Comparison of ENCODE assay signal across 8 mouse cellular contexts in the genomic region with DNA sequence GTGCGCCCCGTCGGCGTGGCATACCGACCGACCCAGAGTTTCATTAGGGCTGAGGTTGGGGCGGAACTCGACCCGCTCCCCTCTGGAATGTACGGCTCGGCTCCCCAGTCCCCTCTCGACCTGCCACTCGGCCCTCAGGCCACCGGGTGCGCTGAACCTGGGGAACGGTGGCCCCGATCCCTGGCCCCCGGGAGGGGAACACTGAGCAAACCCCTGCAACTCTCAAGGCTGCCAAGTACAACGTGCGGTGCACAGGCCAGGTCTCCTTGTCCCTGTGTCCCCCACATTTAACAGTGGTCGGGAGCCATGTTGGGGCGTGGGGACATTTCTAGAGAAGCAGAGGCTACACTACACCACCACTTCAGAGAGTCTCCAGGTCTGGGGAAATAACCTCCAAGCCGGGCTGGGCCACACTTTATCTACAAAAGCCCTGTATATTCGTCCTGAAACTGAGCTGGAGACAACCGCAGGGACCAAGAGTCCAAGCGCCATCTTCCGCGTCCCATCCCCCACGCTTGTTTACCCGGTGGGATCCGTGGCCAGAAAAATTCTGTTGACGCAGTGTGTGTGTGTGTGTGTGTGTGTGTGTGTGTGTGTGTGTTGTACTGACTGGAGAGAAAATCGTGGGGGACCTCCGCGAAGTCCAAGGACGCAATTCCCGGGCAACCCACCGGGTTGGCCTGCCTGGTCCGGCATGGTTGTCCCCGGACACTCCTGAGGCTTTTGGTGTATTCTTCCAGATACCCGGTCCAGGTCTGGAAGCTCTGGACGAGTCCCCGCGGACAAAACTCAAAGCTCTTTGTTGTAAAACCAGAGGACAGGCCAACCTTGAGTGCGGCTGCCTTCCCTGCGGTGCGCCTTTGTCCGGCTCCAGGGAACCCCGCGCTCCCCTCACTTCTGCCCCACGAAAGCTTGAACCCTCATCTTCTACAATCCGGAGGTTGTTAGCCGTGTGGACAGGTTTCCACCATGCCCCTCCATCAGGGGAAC. TPM values are rescaled to one million over a fixed set of nuclear protein-coding genes. Genes with fewer than 3 reads are reported as not detected.
DNase-seq lines count a peak whose midpoint lies in the region; ATAC-seq and TF ChIP-seq lines count a peak whose summit lies in the region.

No protein-coding gene starts in this region.

- WGBS in limb, embryonic 12.5 days: under 1% methylated on average over 53 of the region's 53 CpGs
- WGBS in midbrain, embryonic 15.5 days: under 1% methylated on average over 53 of the region's 53 CpGs
- under 1% methylated on average over 53 of the region's 53 CpGs for WGBS in stomach, postnatal 0 days

- peaks cover 21% of the 10 kb centered on the region for H3K4me1 ChIP-seq in limb, embryonic 12.5 days (replicated peaks)
- H3K4me1 ChIP-seq in midbrain, embryonic 15.5 days: peaks cover 34% of the 10 kb centered on the region
- H3K4me1 ChIP-seq in stomach, postnatal 0 days (replicated peaks; ENCODE audit: control insufficient read depth, insufficient read depth): no peaks in the 10 kb centered on the region

- no peak for ATAC-seq in frontal cortex, adult (ENCODE audit: low TSS enrichment)
- no peak for ATAC-seq in limb, embryonic 12.5 days (ENCODE audit: insufficient number of reproducible peaks, insufficient read depth, low FRiP score, low TSS enrichment, low read depth)
- ATAC-seq in midbrain, embryonic 15.5 days (replicated peaks): no peak
- ATAC-seq in stomach, postnatal 0 days (ENCODE audit: low FRiP score, low TSS enrichment): peak; percentile 2; the same call in 1 of the 2 replicates

- peak overlapping the region; percentile 100 for H3K4me3 ChIP-seq in limb, embryonic 12.5 days (replicated peaks)
- H3K4me3 ChIP-seq in midbrain, embryonic 15.5 days: peak overlapping the region; percentile 77
- peak overlapping the region; percentile 61 for H3K4me3 ChIP-seq in stomach, postnatal 0 days (ENCODE audit: low read depth, low read length)

- TF ChIP-seq CTCF in stomach, postnatal 0 days (IDR thresholded peaks at IDR 0.05; ENCODE audit: low read depth): no peak

- no peaks in the 10 kb centered on the region for H3K9me3 ChIP-seq in limb, embryonic 12.5 days
- H3K9me3 ChIP-seq in midbrain, embryonic 15.5 days: no peaks in the 10 kb centered on the region
- H3K9me3 ChIP-seq in stomach, postnatal 0 days (ENCODE audit: control insufficient read depth, low read length): no peaks in the 10 kb centered on the region

- TF ChIP-seq EP300 in stomach, postnatal 0 days (optimal IDR thresholded peaks at IDR 0.05): no peak

- H3K36me3 ChIP-seq in limb, embryonic 12.5 days: no peaks in the 10 kb centered on the region
- no peaks in the 10 kb centered on the region for H3K36me3 ChIP-seq in midbrain, embryonic 15.5 days (replicated peaks)
- H3K36me3 ChIP-seq in stomach, postnatal 0 days (ENCODE audit: control insufficient read depth, insufficient read depth, low read length): no peaks in the 10 kb centered on the region

- DNase-seq in frontal cortex, postnatal 10 days (ENCODE audit: low spot score in 2 of 2): peak; percentile 64 to 68
- peak; percentile 75 for DNase-seq in embryo, embryonic 10 days (ENCODE audit: low spot score)
- peak; percentile 98 for DNase-seq in heart, adult 11 months
- DNase-seq in kidney, adult 11 months: peak; percentile 71
- DNase-seq in stomach, postnatal 0 days (ENCODE audit: low spot score): peak; percentile 81

- peak overlapping the region; percentile 100 for H3K27ac ChIP-seq in limb, embryonic 12.5 days
- H3K27ac ChIP-seq in midbrain, embryonic 15.5 days: peak overlapping the region; percentile 99
- peak overlapping the region; percentile 98 for H3K27ac ChIP-seq in stomach, postnatal 0 days (replicated peaks)

- H3K9ac ChIP-seq in limb, embryonic 12.5 days (replicated peaks): peak overlapping the region; percentile 99
- peak overlapping the region; percentile 86 for H3K9ac ChIP-seq in midbrain, embryonic 15.5 days
- H3K9ac ChIP-seq in stomach, postnatal 0 days (ENCODE audit: low read length): peak overlapping the region; percentile 96

- H3K4me2 ChIP-seq in limb, embryonic 12.5 days: peak overlapping the region; percentile 86
- H3K4me2 ChIP-seq in midbrain, embryonic 15.5 days: peak overlapping the region; percentile 93
- peak overlapping the region; percentile 93 for H3K4me2 ChIP-seq in stomach, postnatal 0 days (replicated peaks; ENCODE audit: low read depth)

- H3K27me3 ChIP-seq in limb, embryonic 12.5 days: no peaks in the 10 kb centered on the region
- no peaks in the 10 kb centered on the region for H3K27me3 ChIP-seq in midbrain, embryonic 15.5 days (replicated peaks)
- H3K27me3 ChIP-seq in stomach, postnatal 0 days (ENCODE audit: control insufficient read depth, insufficient read depth, low read length): no peaks in the 10 kb centered on the region

RNA-seq across cellular contexts. Expression of gene Tnrc18, which starts 3.1 kb away (rescaled TPM):
- polyA plus RNA-seq in limb, embryonic 12.5 days (2016; fragmentation: Nextera tagmentation; extraction: Ambion mirVana): 60.9 and 61.2 TPM in 2 replicates
- 36.3 and 38.6 TPM in 2 replicates for polyA plus RNA-seq in midbrain, embryonic 15.5 days (2015; fragmentation: Nextera tagmentation; extraction: Ambion mirVana)
- 12.0 and 12.5 TPM in 2 replicates for polyA plus RNA-seq in stomach, postnatal 0 days (2015; fragmentation: Nextera tagmentation; extraction: Ambion mirVana)
